Mouse (Mus musculus) gastrocnemius, adult 18-20 months (tissue): ENCODE results near the gene Ucp2. TPM values are rescaled to one million over a fixed set of nuclear protein-coding genes. Genes with fewer than 3 reads are reported as not detected.

Experiments used
- DNase-seq: peaks from one replicate; pipeline ENCODE4 v3.0.0; 2021; ENCODE audit warnings: low spot score
- total RNA-seq, 2 experiments: library from RNA; stranded (reverse); gene quantifications; 2 replicates each; pipeline ENCODE4 v1.2.3; 2021

The Ucp2 gene
- total RNA-seq, 2 experiments from 2014 or later = 16.6 to 17.4 TPM

GRCm38 (mm10) chr7:100502374-100502922, 9.3 kb downstream of the Ucp2 start:
- DNase-seq = no peak

- no peak for DNase-seq
Measured at GRCm38 (mm10) chr7:100503076-100503475, 9.9 kb downstream of the Ucp2 start.

DNA sequence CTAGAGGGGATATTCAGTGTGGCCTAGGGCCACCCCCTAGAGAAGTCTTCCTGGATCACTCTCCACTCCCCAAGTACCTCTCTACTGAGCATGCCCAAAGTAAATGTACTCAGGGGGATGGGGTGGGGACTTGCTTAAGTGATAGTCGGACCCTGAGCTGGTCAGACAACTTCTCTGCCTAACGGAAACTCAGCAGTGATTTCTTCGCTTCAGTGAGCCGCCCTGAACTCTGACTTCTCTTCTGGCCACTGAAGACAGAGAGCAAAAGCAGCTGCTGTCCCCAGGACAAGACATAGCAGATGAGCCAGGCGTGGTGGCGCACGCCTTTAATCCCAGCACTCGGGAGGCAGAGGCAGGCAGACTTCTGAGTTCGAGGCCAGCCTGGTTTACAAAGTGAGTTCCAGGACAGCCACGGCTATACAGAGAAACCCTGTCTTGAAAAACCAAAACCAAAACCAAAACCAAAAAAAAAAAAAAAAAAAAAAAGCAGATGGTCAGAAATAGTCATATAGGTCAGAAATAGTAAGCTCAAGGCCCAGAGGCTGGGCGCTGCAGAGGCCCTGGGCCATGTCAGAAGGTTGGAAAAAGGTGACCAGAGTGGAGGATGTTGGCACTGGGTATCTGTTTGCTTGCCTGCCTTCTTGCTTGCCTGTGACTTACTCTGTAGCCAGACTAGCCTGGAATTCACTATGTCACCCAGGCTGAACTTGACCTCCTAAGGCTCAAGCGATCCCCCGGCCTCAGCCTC, 11.8 kb downstream of the Ucp2 start:
- DNase-seq = no peak

- no peak for DNase-seq
Measured at GRCm38 (mm10) chr7:100506494-100506893, 13.4 kb downstream of the Ucp2 start.

- DNase-seq = no peak
Measured at GRCm38 (mm10) chr7:100508670-100509069, 15.5 kb downstream of the Ucp2 start.

GRCm38 (mm10) chr7:100511602-100512001, 18.5 kb downstream of the Ucp2 start:
- DNase-seq = no peak

- DNase-seq = no peak
Measured at GRCm38 (mm10) chr7:100514573-100514972, 21.4 kb downstream of the Ucp2 start, which contains the start of gene Dnajb13. Gene Dnajb13 (minus strand): TSS chr7:100514960.

DNA sequence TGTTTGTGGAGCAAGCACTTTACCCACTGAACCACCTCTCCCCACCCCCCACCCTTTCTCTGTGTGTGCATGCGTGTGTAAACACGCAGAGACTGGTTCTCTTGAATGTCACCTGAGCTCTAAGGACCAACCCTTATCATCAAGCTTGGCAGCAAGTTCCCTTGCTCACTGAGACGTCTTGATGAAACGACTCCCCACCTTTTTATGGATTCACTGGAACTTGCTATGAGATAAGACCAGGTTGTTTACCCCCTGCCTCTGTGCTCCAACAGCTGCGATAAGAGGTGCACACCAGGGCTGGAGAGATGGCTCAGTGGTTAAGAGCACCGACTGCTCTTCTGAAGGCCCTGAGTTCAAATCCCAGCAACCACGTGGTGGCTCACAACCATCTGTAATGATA, 27.1 kb downstream of the Ucp2 start:
- no peak for DNase-seq

- DNase-seq = peak; percentile 87
Measured at GRCm38 (mm10) chr7:100520663-100521285, 27.6 kb downstream of the Ucp2 start.

DNA sequence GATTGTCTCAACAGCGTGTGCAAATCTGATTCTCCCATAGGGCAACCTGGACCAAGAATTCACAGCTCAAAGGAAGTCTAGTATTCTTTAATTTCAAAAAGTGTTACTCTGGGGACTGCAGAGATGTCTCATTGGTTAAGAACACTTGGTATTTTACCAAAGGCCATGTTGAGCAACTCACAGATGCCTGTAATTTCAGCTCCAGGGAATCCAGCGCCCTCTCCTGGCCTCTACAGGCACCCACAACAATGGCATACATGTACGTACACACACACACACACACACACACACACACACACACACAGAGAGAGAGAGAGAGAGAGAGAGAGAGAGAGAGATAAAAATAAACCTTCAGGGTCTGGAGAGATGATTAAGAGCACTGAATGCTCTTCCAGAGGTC, 29.1 kb downstream of the Ucp2 start:
- DNase-seq = no peak

- no peak for DNase-seq
Measured at GRCm38 (mm10) chr7:100524669-100525068, 31.5 kb downstream of the Ucp2 start.

DNA sequence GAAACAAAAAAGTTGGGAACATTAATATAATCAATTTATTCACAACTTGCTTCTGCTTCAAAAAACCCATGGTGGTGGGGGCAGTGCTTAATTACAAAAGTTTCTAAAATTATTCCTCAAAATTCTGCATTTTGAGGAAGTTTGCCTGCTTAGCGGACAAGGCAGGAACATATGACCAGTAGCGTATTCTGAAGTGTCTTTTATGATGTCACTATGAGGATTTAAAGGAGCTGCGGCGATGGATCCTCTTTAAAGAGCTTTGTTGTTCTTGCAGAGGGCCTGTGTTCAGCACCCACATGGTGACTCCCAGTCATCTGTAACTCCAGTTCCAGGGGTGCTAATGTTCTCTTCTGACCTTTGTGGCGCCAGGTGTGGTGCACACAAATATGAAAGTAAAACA, 37.6 kb downstream of the Ucp2 start:
- DNase-seq = no peak

GRCm38 (mm10) chr7:100533503-100533902, 40.4 kb downstream of the Ucp2 start:
- no peak for DNase-seq

DNA sequence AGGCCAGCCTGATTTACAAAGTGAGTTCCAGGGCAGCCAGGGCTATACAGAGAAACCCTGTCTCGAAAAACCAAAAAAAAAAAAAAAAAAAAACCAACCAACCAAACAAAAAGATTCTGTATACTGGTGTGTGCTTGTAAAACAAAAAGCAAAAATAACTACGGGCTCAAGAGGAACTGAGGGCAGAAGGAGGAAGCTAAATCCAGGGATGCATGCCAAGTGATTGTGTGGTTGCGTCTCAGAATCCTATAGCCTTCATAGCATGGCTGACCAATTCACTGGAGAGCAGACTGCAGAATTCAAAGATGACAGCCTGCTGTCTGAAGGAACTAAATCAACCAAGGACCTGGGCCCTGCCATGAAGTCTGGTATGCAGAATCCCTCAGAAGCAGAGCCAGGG, 41.1 kb downstream of the Ucp2 start:
- DNase-seq = no peak

DNA sequence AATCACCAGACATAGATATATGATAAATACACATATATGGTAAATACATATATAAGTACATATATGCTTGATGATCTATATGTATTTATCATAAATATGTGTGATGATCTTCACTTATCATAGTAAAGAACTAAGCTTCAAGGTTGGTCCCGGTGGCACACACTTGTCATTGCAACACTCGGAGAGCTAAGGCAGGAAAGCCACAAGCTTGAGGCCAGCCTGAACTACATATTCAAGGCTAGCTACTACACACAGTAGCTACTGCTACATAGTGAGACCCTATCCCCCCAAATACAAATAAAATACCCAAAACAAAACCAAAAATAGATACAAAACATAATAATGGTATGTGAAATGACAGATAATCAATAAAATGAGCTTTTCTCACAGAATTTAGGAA, 42.7 kb downstream of the Ucp2 start:
- DNase-seq = no peak

DNA sequence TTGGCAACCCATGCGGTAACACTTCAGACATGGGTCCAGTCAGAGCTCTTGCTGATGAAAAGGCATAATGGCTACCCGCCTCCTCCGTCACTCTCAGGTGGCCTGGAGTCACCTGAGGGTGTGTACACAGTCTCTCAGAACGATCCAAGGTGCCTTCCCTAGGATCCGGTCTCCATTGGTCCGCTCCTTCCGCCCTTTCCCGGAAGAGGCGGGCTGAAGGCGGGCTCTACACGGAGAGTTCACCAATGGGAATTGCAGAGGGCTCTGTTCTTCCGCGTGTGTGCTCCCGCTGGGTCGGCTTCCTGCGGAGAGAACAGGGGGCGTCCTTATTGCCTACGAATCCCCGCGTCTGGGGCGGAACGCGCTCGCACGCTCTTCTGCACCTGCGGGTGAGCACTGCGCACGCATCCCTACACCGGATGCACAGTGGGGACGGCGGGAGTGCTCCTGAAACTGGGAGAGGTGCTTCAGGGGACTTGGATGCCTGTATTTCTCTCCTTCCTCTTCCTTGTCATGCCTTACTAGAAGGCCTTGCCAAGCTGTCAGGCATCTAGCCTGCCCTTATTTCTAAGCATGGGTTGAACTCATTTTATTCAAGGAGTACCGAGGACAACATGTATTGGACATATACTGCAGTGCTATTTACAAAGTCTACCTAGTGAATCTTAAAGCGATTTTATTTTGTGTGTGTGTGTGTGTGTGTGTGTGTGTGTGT, 43.8 kb downstream of the Ucp2 start, which contains the start of gene Coa4:
Gene Coa4, plus strand, starts transcription at position 268 of the 715 bp plus-strand sequence.
- DNase-seq = peak; percentile 82

- DNase-seq = no peak
Measured at GRCm38 (mm10) chr7:100537519-100537902, 44.4 kb downstream of the Ucp2 start.

- no peak for DNase-seq
Measured at GRCm38 (mm10) chr7:100539516-100539915, 46.4 kb downstream of the Ucp2 start.

DNA sequence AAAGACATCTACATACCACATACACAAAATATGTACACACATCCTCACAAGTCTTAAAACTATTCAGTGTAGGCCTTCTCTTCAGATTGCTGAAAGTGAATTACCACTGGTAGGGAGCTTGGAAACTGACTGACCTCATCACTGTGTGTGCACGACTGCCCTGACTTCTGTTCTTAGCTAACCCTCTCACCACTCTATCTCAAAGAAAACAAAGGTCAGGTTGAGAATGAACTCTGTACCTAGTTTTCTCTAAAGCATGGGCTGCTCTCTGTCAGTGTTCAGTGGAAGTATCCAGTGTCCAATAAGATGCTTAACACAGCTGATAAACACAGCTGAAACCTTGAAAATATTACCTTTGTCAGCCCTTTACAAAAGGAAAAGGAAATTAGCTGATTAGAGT, 51.3 kb downstream of the Ucp2 start:
- DNase-seq = no peak

DNA sequence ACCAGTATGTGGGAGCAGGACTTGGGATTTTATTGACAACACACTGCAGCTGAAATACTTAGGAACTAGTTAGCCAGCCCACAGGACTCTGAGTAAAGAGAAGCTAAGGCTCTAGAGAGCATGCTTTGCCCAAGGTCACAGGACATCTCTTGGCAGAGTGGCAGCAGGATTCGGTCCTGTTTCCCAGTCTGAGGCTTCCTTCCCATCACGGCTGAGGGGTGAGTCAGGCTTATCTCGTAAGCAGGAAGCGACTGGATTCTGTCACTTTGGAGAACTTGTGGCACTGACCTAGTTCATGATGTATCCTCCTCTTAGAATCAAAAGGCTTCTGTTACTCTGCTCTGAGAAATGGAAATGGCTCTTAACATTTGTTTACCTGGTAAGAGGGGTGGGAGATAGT, 54.5 kb downstream of the Ucp2 start:
- DNase-seq = no peak

DNA sequence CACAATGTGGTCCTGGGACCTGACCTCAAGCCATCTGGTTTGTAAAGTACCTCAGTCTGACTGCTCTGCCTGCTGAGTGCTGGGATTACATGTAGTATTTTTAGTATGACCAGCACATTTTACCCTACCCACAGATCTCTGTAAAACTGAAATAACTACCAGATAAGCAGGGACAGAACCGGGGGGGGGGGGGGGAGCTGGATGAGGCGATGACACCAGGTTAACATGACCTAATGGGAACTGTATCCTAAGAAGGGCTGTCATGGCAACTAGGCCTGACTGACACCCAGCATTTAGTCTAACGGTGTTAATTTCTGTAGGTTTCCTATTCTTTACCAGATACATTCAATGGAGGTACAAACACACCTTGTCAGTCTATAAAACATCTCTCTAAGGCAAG, 56.7 kb downstream of the Ucp2 start:
- no peak for DNase-seq

GRCm38 (mm10) chr7:100550338-100551007, 57.3 kb downstream of the Ucp2 start:
- DNase-seq = peak; percentile 19
